Mouse (Mus musculus): ENCODE data around the gene Qrich1. TPM values are rescaled to one million over a fixed set of nuclear protein-coding genes. Genes with fewer than 3 reads are reported as not detected.

The Qrich1 gene
- polyA plus RNA-seq, 1 experiment: 87.8 TPM

GRCm38 (mm10) chr9:108489215-108489614 lies 27.4 kb upstream of the Qrich1 start:
- TF ChIP-seq GATA1 (IDR thresholded peaks at IDR 0.05; ENCODE audit: low read length): no peak

GRCm38 (mm10) chr9:108489702-108490558 lies 26.7 kb upstream of the Qrich1 start:
- no peak for TF ChIP-seq GATA1 (IDR thresholded peaks at IDR 0.05; ENCODE audit: low read length)

- TF ChIP-seq GATA1 (IDR thresholded peaks at IDR 0.05; ENCODE audit: low read length): no peak
Measured at GRCm38 (mm10) chr9:108490559-108491285, 25.9 kb upstream of the Qrich1 start, which contains the start of gene Usp19. TSS of gene Usp19 (plus strand) at chr9:108490602.

GRCm38 (mm10) chr9:108491286-108491580 lies 25.4 kb upstream of the Qrich1 start:
- TF ChIP-seq GATA1 (IDR thresholded peaks at IDR 0.05; ENCODE audit: low read length): no peak

- no peak for TF ChIP-seq GATA1 (IDR thresholded peaks at IDR 0.05; ENCODE audit: low read length)
Measured at GRCm38 (mm10) chr9:108492043-108492750, 24.4 kb upstream of the Qrich1 start.

GRCm38 (mm10) chr9:108493246-108493645 lies 23.4 kb upstream of the Qrich1 start:
- no peak for TF ChIP-seq GATA1 (IDR thresholded peaks at IDR 0.05; ENCODE audit: low read length)

- no peak for TF ChIP-seq GATA1 (IDR thresholded peaks at IDR 0.05; ENCODE audit: low read length)
Measured at GRCm38 (mm10) chr9:108494146-108494825, 22.3 kb upstream of the Qrich1 start.

- no peak for TF ChIP-seq GATA1 (IDR thresholded peaks at IDR 0.05; ENCODE audit: low read length)
Measured at GRCm38 (mm10) chr9:108494905-108495304, 21.7 kb upstream of the Qrich1 start.

GRCm38 (mm10) chr9:108499231-108499630 lies 17.4 kb upstream of the Qrich1 start:
- no peak for TF ChIP-seq GATA1 (IDR thresholded peaks at IDR 0.05; ENCODE audit: low read length)

- TF ChIP-seq GATA1 (IDR thresholded peaks at IDR 0.05; ENCODE audit: low read length): no peak
Measured at GRCm38 (mm10) chr9:108499943-108500342, 16.7 kb upstream of the Qrich1 start.

- TF ChIP-seq GATA1 (IDR thresholded peaks at IDR 0.05; ENCODE audit: low read length): no peak
Measured at GRCm38 (mm10) chr9:108506901-108507300, 9.7 kb upstream of the Qrich1 start.

- TF ChIP-seq GATA1 (IDR thresholded peaks at IDR 0.05; ENCODE audit: low read length): no peak
Measured at GRCm38 (mm10) chr9:108507619-108508434, 8.8 kb upstream of the Qrich1 start, which contains the start of gene Qars. TSS of gene Qars (plus strand) at chr9:108507706.

- TF ChIP-seq GATA1 (IDR thresholded peaks at IDR 0.05; ENCODE audit: low read length): no peak
Measured at GRCm38 (mm10) chr9:108508776-108509175, 7.8 kb upstream of the Qrich1 start.

GRCm38 (mm10) chr9:108517253-108517930 lies 786 bp downstream of the Qrich1 start:
- no peak for TF ChIP-seq GATA1 (IDR thresholded peaks at IDR 0.05; ENCODE audit: low read length)
